Mouse (Mus musculus) stomach, embryonic 16.5 days (tissue): ENCODE results near the gene Slc7a10. TPM values are rescaled to one million over a fixed set of nuclear protein-coding genes. Genes with fewer than 3 reads are reported as not detected.

Source experiments
- polyA plus RNA-seq: library from polyadenylated mRNA; unstranded; fragments of >200 nt; fragmentation: Nextera tagmentation; extraction: Ambion mirVana; gene quantifications from 2 replicates; pipeline ENCODE4 v1.2.1, GENCODE M21; 2015

Gene Slc7a10
- polyA plus RNA-seq, 1 experiment from 2014 or later: 5.0 TPM

Other genes starting within 250 kb of the Slc7a10 start
- gene Cebpg, start 129.8 kb upstream of the Slc7a10 start, polyA plus RNA-seq: 26.1 and 27.4 TPM in 2 replicates
- 2.6 and 2.8 TPM in 2 replicates for gene Cebpa, start 67.1 kb upstream of the Slc7a10 start, polyA plus RNA-seq
- 4.9 and 5.5 TPM in 2 replicates for gene Lrp3, start 29.1 kb downstream of the Slc7a10 start, polyA plus RNA-seq
- 13.5 and 14.3 TPM in 2 replicates for gene Gpatch1, start 132.1 kb downstream of the Slc7a10 start, polyA plus RNA-seq
- gene Rhpn2, start 147.8 kb downstream of the Slc7a10 start, polyA plus RNA-seq: 32.4 and 37.5 TPM in 2 replicates
- 14.7 and 15.9 TPM in 2 replicates for gene Faap24, start 210.5 kb downstream of the Slc7a10 start, polyA plus RNA-seq
- gene Cep89, start 210.7 kb downstream of the Slc7a10 start, polyA plus RNA-seq: 41.1 and 41.8 TPM in 2 replicates